Mouse (Mus musculus) midbrain, embryonic 10.5 days (tissue): Measurements from ENCODE around the gene Zscan26. TPM values are rescaled to one million over a fixed set of nuclear protein-coding genes. Genes with fewer than 3 reads are reported as not detected.

Experiments used
- DNase-seq: peaks from one replicate; pipeline ENCODE4 v3.0.0-alpha.2; 2017; ENCODE audit warnings: low spot score
- H3K27ac ChIP-seq: fragments of 300-500 bp; sonication (generic); replicated peaks from 2 replicates; pipeline ENCODE4 v1.5.1; 2016; ENCODE audit warnings: mild to moderate bottlenecking
- H3K27me3 ChIP-seq: fragments of 300-500 bp; sonication (generic); 2 replicates; pipeline ENCODE4 v1.6.1; 2016; ENCODE audit warnings: low read depth, mild to moderate bottlenecking; ENCODE audit not compliant: poor library complexity, severe bottlenecking
- H3K36me3 ChIP-seq: fragments of 300-500 bp; sonication (generic); 2 replicates; pipeline ENCODE4 v1.6.1; 2016; ENCODE audit warnings: mild to moderate bottlenecking, moderate library complexity
- H3K4me1 ChIP-seq: fragments of 300-500 bp; sonication (generic); 2 replicates; pipeline ENCODE4 v1.6.1; 2016
- H3K4me3 ChIP-seq: fragments of 300-500 bp; sonication (generic); 2 replicates; pipeline ENCODE4 v1.5.1; 2016; ENCODE audit warnings: mild to moderate bottlenecking, moderate library complexity
- H3K9me3 ChIP-seq: fragments of 300-500 bp; sonication (generic); replicated peaks from 2 replicates; pipeline ENCODE4 v1.6.1; 2016; ENCODE audit warnings: mild to moderate bottlenecking
- WGBS: fragments of 180-500 bp; shearing (Covaris S2); methylation state at CpG from one replicate; pipeline ENCODE4 v1.1.7; 2016; 5-methylcytosine and 5-hydroxymethylcytosine counted together
- polyA plus RNA-seq: library from polyadenylated mRNA; unstranded; fragments of >200 nt; fragmentation: Nextera tagmentation; extraction: Ambion mirVana; gene quantifications from 2 replicates; pipeline ENCODE4 v1.2.1, GENCODE M21; 2016

The Zscan26 gene
- polyA plus RNA-seq, 1 experiment from 2014 or later: 24.2 TPM

DNA sequence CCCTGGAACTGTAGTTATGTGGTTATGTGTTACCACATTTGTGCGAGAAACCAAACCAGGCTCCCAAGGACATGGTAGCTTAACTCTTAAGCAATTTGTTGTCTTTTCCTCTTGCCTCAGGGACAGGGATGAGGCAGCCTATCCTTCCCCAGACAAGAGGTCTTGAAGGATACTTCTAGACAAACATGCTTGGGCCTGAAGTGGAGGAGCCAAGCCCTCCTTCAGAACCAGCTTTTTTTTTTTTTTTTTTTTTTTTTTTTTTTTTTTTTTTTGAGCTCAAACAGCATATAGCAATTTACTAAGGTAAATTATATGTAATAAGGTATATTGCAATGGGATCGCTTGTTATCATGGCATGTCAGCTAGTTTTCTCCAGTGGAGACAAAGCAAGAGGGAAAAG lies 37.8 kb downstream of the Zscan26 start:
- WGBS: 90% methylated on average over 2 of the region's 2 CpGs
- Histone ChIP-seq H3K27me3 (no peaks in the 10 kb centered on the region), H3K4me1 (peaks cover 7% of the 10 kb centered on the region), H3K36me3 (no peaks in the 10 kb centered on the region), H3K27ac (no peak overlapping the region), H3K4me3 (no peak overlapping the region), H3K9me3 (no peaks in the 10 kb centered on the region)
- DNase-seq: no peak

DNA sequence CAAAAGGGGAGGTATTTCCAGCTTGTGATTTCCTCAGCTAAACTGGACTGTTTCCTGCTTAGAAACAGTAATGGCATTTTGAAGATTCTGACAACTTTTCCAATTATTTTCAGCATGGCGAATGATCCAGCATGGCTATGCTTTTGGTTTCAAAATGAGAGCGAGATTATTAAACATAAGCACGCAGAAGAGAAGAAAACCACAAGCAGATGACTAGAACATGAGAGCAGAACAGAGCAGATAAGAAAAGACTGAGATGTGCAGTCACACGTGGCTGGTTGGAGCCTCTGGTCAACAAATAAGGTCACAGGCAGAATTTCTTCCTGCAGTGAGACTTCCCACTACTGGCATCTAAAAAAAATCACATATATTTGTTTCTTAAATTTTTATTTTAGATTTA lies 38.3 kb downstream of the Zscan26 start:
- Histone ChIP-seq H3K9me3 (no peaks in the 10 kb centered on the region), H3K27me3 (no peaks in the 10 kb centered on the region), H3K36me3 (no peaks in the 10 kb centered on the region), H3K4me1 (peaks cover 7% of the 10 kb centered on the region), H3K27ac (no peak overlapping the region), H3K4me3 (no peak overlapping the region)
- no peak for DNase-seq
- 82% methylated on average over 4 of the region's 4 CpGs for WGBS

- Histone ChIP-seq H3K4me3 (no peak overlapping the region), H3K27ac (no peak overlapping the region), H3K27me3 (no peaks in the 10 kb centered on the region), H3K4me1 (peaks cover 7% of the 10 kb centered on the region), H3K36me3 (no peaks in the 10 kb centered on the region), H3K9me3 (no peaks in the 10 kb centered on the region)
- 71% methylated on average over 15 of the region's 15 CpGs for WGBS
- DNase-seq: no peak
Measured at GRCm38 (mm10) chr13:21414231-21415212, 39.0 kb downstream of the Zscan26 start.

DNA sequence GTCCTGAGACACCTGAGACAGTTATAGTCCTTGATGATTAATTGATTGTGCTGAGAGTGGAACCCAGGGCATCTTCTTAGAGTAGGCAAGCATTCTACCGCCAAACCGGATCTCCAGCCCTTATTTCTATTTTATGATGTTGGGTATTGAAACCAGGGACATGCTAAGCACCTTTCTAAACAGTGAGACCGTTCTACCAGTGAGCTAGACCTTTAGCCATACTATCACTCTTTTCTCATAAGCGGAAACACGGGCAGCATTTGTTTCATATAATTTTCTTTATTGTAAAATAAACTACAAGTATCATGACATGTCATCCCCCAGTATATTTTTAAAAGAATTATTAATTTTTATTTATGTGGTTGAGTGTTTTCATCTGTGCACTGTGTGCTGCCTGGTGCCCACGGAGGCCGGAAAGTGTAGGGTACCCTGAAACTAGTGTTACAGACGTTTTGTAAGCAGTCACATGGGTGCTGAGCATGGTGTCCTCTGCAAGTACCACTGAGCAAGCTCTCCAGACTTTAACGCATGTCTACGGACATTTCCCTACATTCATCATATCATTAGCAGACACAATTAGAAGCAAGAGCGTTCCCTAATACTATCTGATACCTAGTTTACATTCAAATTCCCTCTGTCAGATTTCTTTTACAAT lies 44.6 kb downstream of the Zscan26 start:
- H3K27me3 ChIP-seq: peaks cover 4% of the 10 kb centered on the region; the same call in 1 of the 2 replicates
- H3K36me3 ChIP-seq: no peaks in the 10 kb centered on the region
- peak overlapping the region; percentile 60 for H3K4me3 ChIP-seq
- no peak for DNase-seq
- peaks cover 17% of the 10 kb centered on the region for H3K4me1 ChIP-seq
- WGBS: 54% methylated on average over 11 of the region's 11 CpGs
- H3K9me3 ChIP-seq: no peaks in the 10 kb centered on the region
- H3K27ac ChIP-seq: peak overlapping the region; percentile 87

- Histone ChIP-seq H3K4me1 (peaks cover 17% of the 10 kb centered on the region), H3K27me3 (peaks cover 4% of the 10 kb centered on the region; the same call in 1 of the 2 replicates), H3K36me3 (no peaks in the 10 kb centered on the region), H3K4me3 (peak overlapping the region; percentile 60), H3K27ac (peak overlapping the region; percentile 87), H3K9me3 (no peaks in the 10 kb centered on the region)
- DNase-seq: peak; percentile 77
- WGBS: 4% methylated on average over 27 of the region's 27 CpGs
Measured at GRCm38 (mm10) chr13:21407969-21408804, 45.3 kb downstream of the Zscan26 start.

GRCm38 (mm10) chr13:21407341-21407740 lies 46.2 kb downstream of the Zscan26 start:
- H3K9me3 ChIP-seq: no peaks in the 10 kb centered on the region
- H3K4me3 ChIP-seq: peak overlapping the region; percentile 60; the same call in 1 of the 2 replicates
- no peak for DNase-seq
- H3K36me3 ChIP-seq: no peaks in the 10 kb centered on the region
- peaks cover 4% of the 10 kb centered on the region; the same call in 1 of the 2 replicates for H3K27me3 ChIP-seq
- no peak overlapping the region; the same call in 1 of the 2 replicates for H3K27ac ChIP-seq
- 79% methylated on average over 11 of the region's 11 CpGs for WGBS
- peaks cover 17% of the 10 kb centered on the region for H3K4me1 ChIP-seq

GRCm38 (mm10) chr13:21402848-21403247 lies 50.7 kb downstream of the Zscan26 start:
- H3K27me3 ChIP-seq: peaks cover 4% of the 10 kb centered on the region; the same call in 1 of the 2 replicates
- DNase-seq: no peak
- H3K4me3 ChIP-seq: peak overlapping the region; percentile 88
- H3K4me1 ChIP-seq: peaks cover 21% of the 10 kb centered on the region
- peak overlapping the region; percentile 93 for H3K27ac ChIP-seq
- H3K9me3 ChIP-seq: no peaks in the 10 kb centered on the region
- peaks cover 24% of the 10 kb centered on the region for H3K36me3 ChIP-seq
- 0% methylated on average over 2 of the region's 2 CpGs for WGBS

- no peaks in the 10 kb centered on the region for H3K9me3 ChIP-seq
- peaks cover 17% of the 10 kb centered on the region for H3K4me1 ChIP-seq
- peaks cover 28% of the 10 kb centered on the region for H3K36me3 ChIP-seq
- H3K27ac ChIP-seq: peak within 1 kb of the TSS; percentile 93
- peak; percentile 84 for DNase-seq
- peak within 1 kb of the TSS; percentile 88 for H3K4me3 ChIP-seq
- under 1% methylated on average over 35 of the region's 35 CpGs for WGBS
- peaks cover 4% of the 10 kb centered on the region; the same call in 1 of the 2 replicates for H3K27me3 ChIP-seq
Measured at GRCm38 (mm10) chr13:21402287-21402846, 51.2 kb downstream of the Zscan26 start, which contains the start of gene Zkscan3. TSS of gene Zkscan3 (minus strand) at chr13:21402755.

DNA sequence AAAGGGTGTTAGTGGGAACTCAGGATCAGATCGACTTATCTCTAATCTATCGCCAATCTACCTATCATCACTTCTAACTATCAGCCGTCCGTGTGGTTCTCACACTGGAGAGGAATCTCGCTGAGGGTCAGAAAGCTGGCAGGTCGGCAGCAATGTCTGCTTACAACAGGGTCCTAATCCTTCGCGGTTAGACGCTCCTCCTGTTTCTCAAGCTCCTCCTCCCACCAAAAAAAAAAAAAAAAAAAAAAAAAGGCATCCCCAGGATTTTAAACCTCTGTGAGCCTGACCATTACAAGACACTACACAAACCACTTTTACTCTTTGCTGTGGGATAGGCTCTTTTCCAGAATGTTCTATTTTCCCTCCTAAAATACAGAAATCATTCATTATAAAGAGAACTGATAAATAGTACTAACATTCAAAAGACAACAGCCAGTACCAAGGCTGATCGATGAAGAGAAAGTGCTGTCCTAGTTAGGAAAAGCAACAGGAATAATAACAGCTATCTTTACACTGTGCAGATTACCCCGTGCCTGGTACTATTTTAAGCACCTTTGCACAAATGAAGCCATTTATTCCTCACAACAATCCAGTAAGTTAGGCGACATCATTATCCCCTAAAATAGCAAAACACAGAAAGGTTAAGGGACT lies 51.8 kb downstream of the Zscan26 start:
- peak; percentile 13 for DNase-seq
- H3K27me3 ChIP-seq: no peaks in the 10 kb centered on the region; the same call in 1 of the 2 replicates

DNA sequence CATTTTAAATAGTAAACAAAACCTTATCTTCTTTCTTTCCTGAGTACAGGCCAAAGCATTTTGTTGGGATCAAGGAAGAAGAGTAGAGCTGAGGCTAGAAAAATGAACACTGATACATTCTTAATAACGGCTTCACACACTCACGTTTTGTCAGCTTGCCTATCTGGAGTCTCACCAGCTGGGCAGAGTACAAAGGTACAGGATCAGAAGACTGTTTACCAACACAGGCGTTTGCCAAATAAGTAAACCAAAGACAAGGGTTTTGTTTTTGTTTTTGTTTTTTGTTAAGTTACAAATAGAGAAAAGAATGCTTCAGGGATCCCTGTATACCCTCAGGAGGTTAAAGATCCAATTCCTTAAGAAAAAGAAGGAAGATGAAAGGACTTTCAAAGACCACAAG lies 52.4 kb downstream of the Zscan26 start:
- DNase-seq: no peak
- peaks cover 17% of the 10 kb centered on the region for H3K4me1 ChIP-seq
- no peak overlapping the region for H3K27ac ChIP-seq
- 87% methylated on average over 3 of the region's 3 CpGs for WGBS
- peaks cover 40% of the 10 kb centered on the region for H3K36me3 ChIP-seq
- H3K27me3 ChIP-seq: no peaks in the 10 kb centered on the region; the same call in 1 of the 2 replicates
- H3K4me3 ChIP-seq: peak overlapping the region; percentile 88
- no peaks in the 10 kb centered on the region for H3K9me3 ChIP-seq

More for the DNA sequence above, 51.8 kb downstream of the Zscan26 start:
- H3K4me3 ChIP-seq: peak overlapping the region; percentile 88
- H3K9me3 ChIP-seq: no peaks in the 10 kb centered on the region
- peaks cover 17% of the 10 kb centered on the region for H3K4me1 ChIP-seq
- H3K27ac ChIP-seq: peak overlapping the region; percentile 93
- peaks cover 34% of the 10 kb centered on the region for H3K36me3 ChIP-seq
- WGBS: 13% methylated on average over 12 of the region's 12 CpGs

DNA sequence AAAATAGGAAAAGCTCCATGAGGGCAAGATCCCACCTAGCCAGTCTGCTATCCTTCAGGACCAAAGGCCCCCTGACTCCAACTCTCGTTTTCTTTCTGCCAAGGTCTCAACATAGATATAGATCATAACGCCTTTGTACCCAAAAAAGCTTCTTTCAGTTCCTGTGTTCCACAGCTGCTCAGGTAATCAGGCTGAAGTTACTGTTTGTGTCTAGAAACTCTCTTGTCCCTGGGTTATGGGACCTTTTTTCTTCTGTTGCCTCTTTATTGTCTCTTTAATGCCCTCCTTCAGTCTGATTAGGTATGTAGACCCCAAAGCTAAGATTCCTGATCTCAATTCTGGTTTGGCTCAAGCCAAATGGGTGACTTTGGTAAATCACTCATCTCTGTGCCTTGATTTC lies 56.0 kb downstream of the Zscan26 start:
- Histone ChIP-seq H3K36me3 (peaks cover 77% of the 10 kb centered on the region), H3K9me3 (0 out of 2 replicates have a peak, but pooled peaks cover 2% of the 10 kb centered on the region), H3K27me3 (no peaks in the 10 kb centered on the region), H3K4me3 (no peak overlapping the region), H3K27ac (no peak overlapping the region), H3K4me1 (peaks cover 17% of the 10 kb centered on the region)
- 91% methylated on average over 2 of the region's 2 CpGs for WGBS
- DNase-seq: no peak
